Mouse (Mus musculus) kidney, embryonic 16.5 days (tissue): Measurements from ENCODE around the gene Ccnk. TPM values are rescaled to one million over a fixed set of nuclear protein-coding genes. Genes with fewer than 3 reads are reported as not detected.

Source experiments
- ATAC-seq: fragments of 200-750 bp; cut with Nextera tagmentation; 2 replicates; pipeline ENCODE4 v1.8.0; 2017; ENCODE audit warnings: moderate TSS enrichment; ENCODE audit not compliant: low FRiP score, low TSS enrichment
- H3K27ac ChIP-seq: fragments of 300-500 bp; sonication (generic); 2 replicates; pipeline ENCODE4 v1.5.1; 2014; ENCODE audit warnings: low read length
- H3K27me3 ChIP-seq: fragments of 300-500 bp; sonication (generic); 2 replicates; pipeline ENCODE4 v1.6.1; 2014; ENCODE audit warnings: low read length, control low read depth, mixed read lengths; ENCODE audit not compliant: insufficient read depth
- H3K36me3 ChIP-seq: fragments of 300-500 bp; sonication (generic); 2 replicates; pipeline ENCODE4 v1.6.1; 2014; ENCODE audit warnings: low read length, control low read depth, mixed read lengths; ENCODE audit not compliant: insufficient read depth
- H3K4me1 ChIP-seq: fragments of 300-500 bp; sonication (generic); 2 replicates; pipeline ENCODE4 v1.6.1; 2014; ENCODE audit warnings: low read length, control low read depth, mixed read lengths; ENCODE audit not compliant: insufficient read depth
- H3K4me2 ChIP-seq: fragments of 300-500 bp; sonication (generic); replicated peaks from 2 replicates; pipeline ENCODE4 v1.6.1; 2014; ENCODE audit warnings: low read depth, low read length
- H3K4me3 ChIP-seq: fragments of 300-500 bp; sonication (generic); 2 replicates; pipeline ENCODE4 v1.5.1; 2014; ENCODE audit warnings: mild to moderate bottlenecking, low read length
- H3K9ac ChIP-seq: fragments of 300-500 bp; sonication (generic); replicated peaks from 2 replicates; pipeline ENCODE4 v1.6.1; 2014; ENCODE audit warnings: low read length
- H3K9me3 ChIP-seq: fragments of 300-500 bp; sonication (generic); 2 replicates; pipeline ENCODE4 v1.6.1; 2016; ENCODE audit warnings: low read length, control low read depth
- WGBS: fragments of 180-500 bp; shearing (Covaris S2); extraction: QIAGEN DNeasy Blood & Tissue Kit; methylation state at CpG from one replicate; pipeline ENCODE4 v1.1.7; 2014; 5-methylcytosine and 5-hydroxymethylcytosine counted together
- polyA plus RNA-seq: library from polyadenylated mRNA; unstranded; fragments of >200 nt; fragmentation: Nextera tagmentation; extraction: Ambion mirVana; gene quantifications from 2 replicates; pipeline ENCODE4 v1.2.1, GENCODE M21; 2015

Ccnk gene
- polyA plus RNA-seq, 1 experiment from 2014 or later = 2.4 TPM

- Histone ChIP-seq H3K9ac (no peak overlapping the region), H3K4me2 (no peak overlapping the region), H3K27ac (0 out of 2 replicates have a peak overlapping the region, but pooled peaks have one; percentile 31), H3K36me3 (no peaks in the 10 kb centered on the region), H3K4me3 (no peak overlapping the region), H3K9me3 (no peaks in the 10 kb centered on the region), H3K27me3 (no peaks in the 10 kb centered on the region), H3K4me1 (peaks cover 73% of the 10 kb centered on the region)
- ATAC-seq = no peak
- WGBS = 75% methylated on average over 15 of the region's 15 CpGs
These were observed 72.6 kb downstream of the Ccnk start for GRCm38 (mm10) chr12:108251825-108252542.

Other genes with a start within 250 kb of the Ccnk start
- 2.6 TPM in 2 replicates for gene Bcl11b, start 176.0 kb upstream of the Ccnk start, polyA plus RNA-seq
- 89.1 and 92.4 TPM in 2 replicates for gene Setd3, start 265 bp upstream of the Ccnk start, polyA plus RNA-seq
- 5.3 and 6.8 TPM in 2 replicates for gene Ccdc85c, start 95.8 kb downstream of the Ccnk start, polyA plus RNA-seq
- 0.80 and 0.81 TPM in 2 replicates for gene Hhipl1, start 126.7 kb downstream of the Ccnk start, polyA plus RNA-seq
- gene Cyp46a1, start 154.8 kb downstream of the Ccnk start, polyA plus RNA-seq = 11.8 and 12.2 TPM in 2 replicates
- gene Eml1, start 191.4 kb downstream of the Ccnk start, polyA plus RNA-seq = 82.7 and 92.4 TPM in 2 replicates